Mouse (Mus musculus) embryonic fibroblast, embryonic 13.5 days (primary cell): ENCODE data around the gene Rab11a. TPM values are rescaled to one million over a fixed set of nuclear protein-coding genes. Genes with fewer than 3 reads are reported as not detected.
A peak's percentile ranks its signal among the peaks of the same experiment; 100 is the strongest.
"Not testable (repeated sequence)": the region's sequence is repeated elsewhere in the genome, so short reads cannot be mapped to it uniquely, and the experiment has no call there.

Source experiments
- H3K27ac ChIP-seq: 2 replicates; pipeline ENCODE4 v1.5.1; 2012; ENCODE audit warnings: low read length, control low read depth, inconsistent platforms; ENCODE audit not compliant: insufficient read depth
- H3K4me1 ChIP-seq: 2 replicates; pipeline ENCODE4 v1.6.1; 2011; ENCODE audit warnings: low read length; ENCODE audit not compliant: control insufficient read depth, insufficient read depth
- H3K4me3 ChIP-seq: 2 replicates; pipeline ENCODE4 v1.5.1; 2011; ENCODE audit warnings: mild to moderate bottlenecking, control low read depth, low read length; ENCODE audit not compliant: insufficient read depth
- CTCF ChIP-seq: IDR thresholded peaks from 2 replicates; pipeline ENCODE4 v1.5.1; 2011; ENCODE audit warnings: mild to moderate bottlenecking, control low read depth, low read length, moderate library complexity, borderline replicate concordance; ENCODE audit not compliant: insufficient read depth
- POLR2A ChIP-seq: IDR thresholded peaks from 2 replicates; pipeline ENCODE4 v1.6.1; 2011; ENCODE audit warnings: low read depth, mild to moderate bottlenecking, control low read depth, low read length, moderate library complexity
- polyA plus RNA-seq: library from polyadenylated mRNA; stranded (reverse); fragments of >200 nt; gene quantifications from 2 replicates; pipeline ENCODE4 v1.2.4, GENCODE M21; 2011; ENCODE audit warnings: low read depth; ENCODE audit not compliant: missing spikeins, insufficient read length

Rab11a gene
- polyA plus RNA-seq, 1 experiment = 318 TPM

DNA sequence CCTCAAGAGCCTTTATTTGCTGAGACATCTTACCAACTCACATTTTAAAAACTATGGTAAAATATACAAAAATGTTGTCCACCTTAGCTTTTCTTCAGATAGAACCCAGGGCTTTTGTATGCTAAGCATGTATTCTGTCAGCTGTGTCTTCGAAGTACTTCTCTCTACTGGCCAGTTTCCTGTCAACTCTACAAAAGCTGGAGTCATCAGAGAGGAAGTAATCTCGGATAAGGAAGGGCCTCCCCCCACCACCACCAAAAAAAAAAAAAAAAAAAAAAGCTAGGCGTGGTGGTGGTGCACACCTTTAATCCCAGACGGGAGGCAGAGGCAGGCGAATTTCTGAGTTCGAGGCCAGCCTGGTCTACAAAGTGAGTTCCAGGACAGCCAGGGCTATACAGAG is 11.8 kb upstream of the Rab11a start:
- H3K4me1 ChIP-seq = no peaks in the 10 kb centered on the region
- H3K27ac ChIP-seq = no peak overlapping the region
- no peak for TF ChIP-seq POLR2A
- H3K4me3 ChIP-seq = no peak overlapping the region

DNA sequence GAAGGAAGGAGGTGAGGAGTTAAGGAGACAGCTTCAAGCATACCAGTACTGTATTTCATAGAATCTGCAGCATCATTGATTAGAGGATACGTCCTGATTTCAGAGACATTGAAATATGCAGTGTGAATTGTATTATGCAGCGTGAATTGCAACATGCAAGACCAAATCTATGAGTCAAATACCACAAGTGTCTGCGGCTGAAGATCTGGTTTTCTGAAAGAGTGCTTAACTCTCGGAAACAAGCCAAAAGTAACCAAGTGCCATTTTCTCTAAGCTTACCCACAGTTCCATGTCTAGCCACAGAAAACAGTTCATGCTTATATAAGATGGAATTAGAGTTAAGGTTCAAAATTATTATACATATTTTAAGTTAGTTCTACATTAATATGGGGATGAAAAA is 10.2 kb upstream of the Rab11a start:
- H3K4me3 ChIP-seq = no peak overlapping the region
- no peaks in the 10 kb centered on the region for H3K4me1 ChIP-seq
- H3K27ac ChIP-seq = no peak overlapping the region
- no peak for TF ChIP-seq POLR2A
- no peak for TF ChIP-seq CTCF

GRCm38 (mm10) chr9:64742453-64742852 is 4.9 kb upstream of the Rab11a start:
- no peak overlapping the region for H3K4me3 ChIP-seq
- no peak overlapping the region for H3K27ac ChIP-seq
- no peak for TF ChIP-seq CTCF
- TF ChIP-seq POLR2A = no peak
- no peaks in the 10 kb centered on the region for H3K4me1 ChIP-seq

DNA sequence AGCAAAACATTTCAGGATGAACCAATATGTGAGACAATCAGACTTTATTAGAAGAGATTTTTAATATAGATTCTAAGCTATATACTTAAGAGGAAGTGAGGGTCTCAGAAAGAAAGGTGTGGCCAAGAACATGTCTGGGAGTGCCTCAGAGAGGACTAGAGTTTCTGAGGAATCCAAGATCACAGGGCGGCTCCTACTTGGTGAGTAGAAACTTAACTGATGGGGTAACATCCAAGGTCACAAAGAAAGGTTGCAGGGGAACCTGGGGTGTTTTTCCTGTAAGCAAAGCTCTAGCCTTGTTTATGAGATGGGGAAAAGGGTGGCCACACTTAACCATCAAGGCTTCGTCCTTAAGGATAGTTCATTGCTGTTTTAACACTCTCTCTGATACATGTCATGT is 1.4 kb upstream of the Rab11a start:
- TF ChIP-seq POLR2A = no peak
- no peak for TF ChIP-seq CTCF
- H3K4me3 ChIP-seq = no peak overlapping the region
- no peaks in the 10 kb centered on the region for H3K4me1 ChIP-seq
- H3K27ac ChIP-seq = no peak overlapping the region

GRCm38 (mm10) chr9:64736639-64737405 is 736 bp downstream of the Rab11a start:
- TF ChIP-seq CTCF (no peak), POLR2A (peak; percentile 62)
- Histone ChIP-seq H3K4me3 (peak overlapping the region; percentile 86), H3K27ac (peak overlapping the region; percentile 84), H3K4me1 (no peaks in the 10 kb centered on the region)

DNA sequence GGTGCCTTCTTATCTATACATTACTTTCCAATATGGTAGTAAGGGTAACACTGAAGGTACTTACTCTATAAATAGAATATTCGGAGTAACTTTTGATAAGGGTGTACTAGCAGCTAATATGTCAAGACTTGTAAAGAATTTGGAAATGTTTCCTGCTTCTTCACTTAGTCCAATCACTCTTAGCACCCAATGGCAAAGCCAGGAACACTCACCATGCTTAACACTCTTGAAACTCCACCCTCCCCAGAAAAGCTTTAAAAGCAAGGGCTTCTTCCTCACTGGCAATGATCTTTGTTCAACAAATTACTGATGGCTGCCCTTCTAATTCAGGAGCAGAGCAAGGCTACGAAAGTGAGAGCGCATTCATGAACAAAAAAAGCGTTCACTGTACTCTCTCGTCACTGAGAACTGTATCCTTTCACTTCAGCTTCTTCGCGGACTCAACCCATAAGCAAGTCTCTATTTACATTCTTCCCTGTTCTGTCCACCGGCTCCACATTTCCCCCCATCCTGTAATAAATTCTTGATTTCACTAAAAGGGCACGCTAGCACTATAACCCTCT is 1.4 kb downstream of the Rab11a start:
- Histone ChIP-seq H3K4me3 (peak overlapping the region; percentile 86), H3K4me1 (no peaks in the 10 kb centered on the region), H3K27ac (peak overlapping the region; percentile 84)
- TF ChIP-seq POLR2A = no peak
- TF ChIP-seq CTCF = no peak

DNA sequence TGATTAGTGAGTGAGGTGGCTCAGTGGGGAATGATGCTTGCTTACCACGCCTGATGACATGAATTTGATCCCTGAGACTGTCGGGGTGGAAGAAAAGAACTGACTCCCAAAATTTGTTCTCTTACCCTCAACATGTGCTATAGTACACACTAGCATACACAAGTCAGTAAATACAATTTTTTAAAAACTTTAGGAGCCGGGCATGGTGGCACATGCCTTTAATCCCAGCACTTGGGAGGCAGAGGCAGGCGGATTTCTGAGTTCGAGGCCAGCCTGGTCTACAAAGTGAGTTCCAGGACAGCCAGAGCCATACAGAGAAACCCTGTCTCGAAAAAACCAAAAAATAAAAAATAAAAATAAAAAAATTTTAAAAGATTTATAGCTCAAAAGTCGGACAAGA is 2.6 kb downstream of the Rab11a start:
- H3K4me3 ChIP-seq, H3K4me1 ChIP-seq: not testable (repeated sequence)
- peak overlapping the region; percentile 64 for H3K27ac ChIP-seq

- Histone ChIP-seq H3K4me1 (no peaks in the 10 kb centered on the region), H3K27ac (peak overlapping the region; percentile 81), H3K4me3 (no peak overlapping the region)
- TF ChIP-seq CTCF = no peak
- no peak for TF ChIP-seq POLR2A
Observed at GRCm38 (mm10) chr9:64734166-64734565, 3.4 kb downstream of the Rab11a start.

DNA sequence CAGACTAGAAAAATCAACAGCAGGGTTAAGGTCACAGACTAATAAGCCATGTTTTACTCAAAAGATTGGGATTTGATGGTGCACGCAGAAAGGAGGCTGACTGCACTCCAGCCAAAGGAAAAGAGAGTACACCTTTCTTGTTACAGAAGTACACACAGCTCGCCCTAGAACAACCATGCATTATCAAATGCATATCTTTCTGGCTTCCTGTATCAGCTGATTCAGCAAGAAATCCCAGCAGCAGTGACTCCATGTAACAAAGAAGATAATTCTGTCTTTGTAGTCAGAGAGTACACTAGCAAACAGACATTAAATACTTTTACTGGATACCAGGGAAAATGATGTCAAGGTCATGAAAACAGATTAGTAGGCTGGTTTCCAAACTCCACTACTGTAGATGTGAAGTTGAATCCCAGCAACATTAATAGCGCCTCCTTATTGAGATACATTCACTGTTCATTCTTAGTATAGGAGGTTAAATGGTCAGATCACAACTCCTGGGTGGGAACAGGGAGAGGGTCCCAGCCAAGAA is 6.5 kb downstream of the Rab11a start:
- no peak overlapping the region for H3K27ac ChIP-seq
- TF ChIP-seq CTCF = no peak
- no peak for TF ChIP-seq POLR2A
- H3K4me1 ChIP-seq = no peaks in the 10 kb centered on the region
- H3K4me3 ChIP-seq = no peak overlapping the region

- Histone ChIP-seq H3K4me1 (no peaks in the 10 kb centered on the region), H3K27ac (no peak overlapping the region), H3K4me3 (no peak overlapping the region)
- TF ChIP-seq POLR2A = no peak
- no peak for TF ChIP-seq CTCF
Observed at GRCm38 (mm10) chr9:64726454-64726853, 11.1 kb downstream of the Rab11a start.

DNA sequence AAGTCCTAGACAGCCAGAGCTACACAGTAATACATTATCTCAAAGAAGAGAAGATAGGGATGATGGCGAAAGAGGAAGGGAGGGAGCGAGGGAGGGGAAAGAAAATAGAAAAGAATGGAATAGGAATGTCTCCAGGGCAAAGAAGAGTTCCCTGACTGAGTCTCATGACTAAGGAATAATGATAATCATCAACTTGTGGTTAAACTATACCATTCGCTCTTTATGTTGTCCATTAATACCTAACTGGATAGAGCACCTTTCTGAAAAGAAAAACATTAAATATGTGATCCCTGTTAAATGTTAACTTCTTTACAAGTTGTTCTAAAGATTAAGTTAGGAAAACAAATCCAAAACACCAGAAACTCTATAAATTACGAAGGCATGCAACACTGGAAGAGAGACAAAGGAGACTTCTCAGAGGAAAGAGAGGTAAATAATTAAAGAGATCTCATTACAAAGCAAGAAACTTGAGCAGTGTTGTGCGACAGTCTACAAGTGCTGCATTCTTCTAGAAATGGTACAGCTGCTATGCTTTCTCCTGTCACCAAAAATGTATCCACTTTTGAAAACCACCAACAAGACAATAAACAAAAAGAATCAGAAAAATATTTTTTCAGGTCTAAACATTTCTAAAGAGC is 17.9 kb downstream of the Rab11a start:
- H3K27ac ChIP-seq = no peak overlapping the region
- no peaks in the 10 kb centered on the region for H3K4me1 ChIP-seq
- TF ChIP-seq POLR2A = no peak
- no peak overlapping the region for H3K4me3 ChIP-seq

DNA sequence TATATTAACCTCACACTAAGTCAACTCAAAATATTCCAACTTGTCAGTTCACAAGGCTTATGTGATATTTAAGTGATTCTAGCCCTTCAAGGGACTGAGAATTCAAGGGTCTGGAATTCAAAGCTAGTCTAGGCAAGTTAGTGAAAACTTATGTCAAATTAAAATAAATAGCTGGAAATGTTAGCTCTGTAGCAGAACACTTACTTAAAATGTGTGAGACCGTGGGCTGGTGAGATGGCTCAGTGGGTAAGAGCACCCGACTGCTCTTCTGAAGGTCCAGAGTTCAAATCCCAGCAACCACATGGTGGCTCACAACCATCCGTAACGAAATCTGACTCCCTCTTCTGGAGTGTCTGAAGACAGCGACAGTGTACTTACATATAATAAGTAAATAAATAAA is 27.3 kb downstream of the Rab11a start:
- H3K4me1 ChIP-seq, H3K4me3 ChIP-seq, H3K27ac ChIP-seq: not testable (repeated sequence)
